Mouse (Mus musculus) midbrain, embryonic 13.5 days (tissue): ENCODE measurements at regions not wholly inside any gene's neighbourhood (a gene's known extent, or its start where the extent isn't known, plus 50 kb on each side); places are given as distances from the start of the nearest gene placed in this dataset.

Source experiments
- ATAC-seq: fragments of 200-750 bp; cut with Nextera tagmentation; 2 replicates; pipeline ENCODE4 v1.8.0; 2017; ENCODE audit warnings: mild to moderate bottlenecking, moderate TSS enrichment, moderate library complexity
- H3K27ac ChIP-seq: fragments of 300-500 bp; sonication (generic); 2 replicates; pipeline ENCODE4 v1.5.1; 2015; ENCODE audit warnings: inconsistent platforms, mild to moderate bottlenecking, moderate library complexity
- H3K27me3 ChIP-seq: fragments of 300-500 bp; sonication (generic); 2 replicates; pipeline ENCODE4 v1.6.1; 2015; ENCODE audit warnings: mild to moderate bottlenecking, inconsistent platforms
- H3K36me3 ChIP-seq: fragments of 300-500 bp; sonication (generic); 2 replicates; pipeline ENCODE4 v1.6.1; 2015; ENCODE audit warnings: mild to moderate bottlenecking, inconsistent platforms
- H3K4me1 ChIP-seq: fragments of 300-500 bp; sonication (generic); replicated peaks from 2 replicates; pipeline ENCODE4 v1.6.1; 2015; ENCODE audit warnings: inconsistent platforms
- H3K4me2 ChIP-seq: fragments of 300-500 bp; sonication (generic); replicated peaks from 2 replicates; pipeline ENCODE4 v1.6.1; 2015; ENCODE audit warnings: moderate library complexity, mild to moderate bottlenecking, inconsistent platforms
- H3K4me3 ChIP-seq: fragments of 300-500 bp; sonication (generic); replicated peaks from 2 replicates; pipeline ENCODE4 v1.5.1; 2015; ENCODE audit warnings: mild to moderate bottlenecking, inconsistent platforms
- H3K9ac ChIP-seq: fragments of 300-500 bp; sonication (generic); replicated peaks from 2 replicates; pipeline ENCODE4 v1.6.1; 2015; ENCODE audit warnings: mild to moderate bottlenecking, inconsistent platforms
- H3K9me3 ChIP-seq: fragments of 300-500 bp; sonication (generic); 2 replicates; pipeline ENCODE4 v1.6.1; 2016; ENCODE audit warnings: mild to moderate bottlenecking, inconsistent platforms
- WGBS: fragments of 180-500 bp; shearing (Covaris S2); methylation state at CpG from one replicate; pipeline ENCODE4 v1.1.7; 2015; 5-methylcytosine and 5-hydroxymethylcytosine counted together

- Histone ChIP-seq H3K27me3 (no peaks in the 10 kb centered on the region), H3K9ac (no peak overlapping the region), H3K27ac (peak overlapping the region; percentile 58; the same call in 1 of the 2 replicates), H3K4me2 (no peak overlapping the region), H3K9me3 (no peaks in the 10 kb centered on the region), H3K4me1 (peaks cover 26% of the 10 kb centered on the region), H3K36me3 (no peaks in the 10 kb centered on the region), H3K4me3 (no peak overlapping the region)
- WGBS, result 14% methylated on average over 5 of the region's 5 CpGs
- peak; percentile 90 for ATAC-seq
Observed at GRCm38 (mm10) chr3:123810943-123811499, 120.4 kb upstream of the Ndst3 start.

- Histone ChIP-seq H3K4me3 (no peak overlapping the region), H3K9me3 (no peaks in the 10 kb centered on the region), H3K4me1 (no peaks in the 10 kb centered on the region), H3K27me3 (no peaks in the 10 kb centered on the region), H3K36me3 (no peaks in the 10 kb centered on the region), H3K4me2 (no peak overlapping the region), H3K9ac (no peak overlapping the region), H3K27ac (no peak overlapping the region)
- WGBS, result 82% methylated on average over 6 of the region's 6 CpGs
- ATAC-seq, result no peak
Observed at GRCm38 (mm10) chr3:123828790-123829189, 138.1 kb upstream of the Ndst3 start.

GRCm38 (mm10) chr3:123838385-123839170 lies 147.9 kb upstream of the Ndst3 start:
- Histone ChIP-seq H3K9ac (no peak overlapping the region), H3K27ac (no peak overlapping the region), H3K9me3 (no peaks in the 10 kb centered on the region), H3K4me2 (no peak overlapping the region), H3K4me3 (no peak overlapping the region), H3K4me1 (no peaks in the 10 kb centered on the region), H3K27me3 (no peaks in the 10 kb centered on the region), H3K36me3 (no peaks in the 10 kb centered on the region)
- 89% methylated on average over 10 of the region's 10 CpGs for WGBS
- no peak for ATAC-seq

- H3K9me3 ChIP-seq, result no peaks in the 10 kb centered on the region
- H3K27me3 ChIP-seq, result no peaks in the 10 kb centered on the region
- no peak overlapping the region for H3K4me3 ChIP-seq
- no peak for ATAC-seq
- H3K4me2 ChIP-seq, result no peak overlapping the region
- H3K36me3 ChIP-seq, result no peaks in the 10 kb centered on the region
- no peak overlapping the region for H3K27ac ChIP-seq
- H3K9ac ChIP-seq, result no peak overlapping the region
- WGBS, result 89% methylated on average over 1 of the region's 1 CpGs
- no peaks in the 10 kb centered on the region for H3K4me1 ChIP-seq
Observed at GRCm38 (mm10) chr3:123846554-123846953, 155.9 kb upstream of the Ndst3 start.

GRCm38 (mm10) chr3:123848663-123849062 lies 158.0 kb upstream of the Ndst3 start:
- no peak for ATAC-seq
- WGBS, result 90% methylated on average over 2 of the region's 2 CpGs
- H3K9me3 ChIP-seq, result no peaks in the 10 kb centered on the region

GRCm38 (mm10) chr3:123852889-123853288 lies 162.2 kb upstream of the Ndst3 start:
- WGBS, result 86% methylated on average over 3 of the region's 3 CpGs
- H3K4me3 ChIP-seq, result no peak overlapping the region
- H3K4me2 ChIP-seq, result no peak overlapping the region
- no peaks in the 10 kb centered on the region for H3K9me3 ChIP-seq
- H3K27ac ChIP-seq, result no peak overlapping the region
- no peak overlapping the region for H3K9ac ChIP-seq
- no peaks in the 10 kb centered on the region for H3K27me3 ChIP-seq
- no peaks in the 10 kb centered on the region for H3K4me1 ChIP-seq
- ATAC-seq, result no peak
- H3K36me3 ChIP-seq, result no peaks in the 10 kb centered on the region

More at GRCm38 (mm10) chr3:123848663-123849062, 158.0 kb upstream of the Ndst3 start:
- Histone ChIP-seq H3K4me1 (no peaks in the 10 kb centered on the region), H3K27ac (no peak overlapping the region), H3K4me2 (no peak overlapping the region), H3K36me3 (no peaks in the 10 kb centered on the region), H3K27me3 (no peaks in the 10 kb centered on the region), H3K4me3 (no peak overlapping the region), H3K9ac (no peak overlapping the region)

GRCm38 (mm10) chr3:123873709-123874108 lies 183.1 kb upstream of the Ndst3 start:
- no peak overlapping the region for H3K4me3 ChIP-seq
- H3K9ac ChIP-seq, result no peak overlapping the region
- ATAC-seq, result no peak
- no peak overlapping the region for H3K4me2 ChIP-seq
- H3K27ac ChIP-seq, result no peak overlapping the region
- no peaks in the 10 kb centered on the region for H3K27me3 ChIP-seq
- WGBS, result 96% methylated on average over 2 of the region's 2 CpGs
- no peaks in the 10 kb centered on the region for H3K36me3 ChIP-seq
- H3K4me1 ChIP-seq, result no peaks in the 10 kb centered on the region
- no peaks in the 10 kb centered on the region for H3K9me3 ChIP-seq

GRCm38 (mm10) chr3:123893691-123894090 lies 203.0 kb upstream of the Ndst3 start:
- H3K36me3 ChIP-seq, result no peaks in the 10 kb centered on the region
- 0 out of 2 replicates have a peak overlapping the region, but pooled peaks have one; percentile 21 for H3K27ac ChIP-seq
- H3K27me3 ChIP-seq, result no peaks in the 10 kb centered on the region
- 14% methylated on average over 3 of the region's 3 CpGs for WGBS
- no peak for ATAC-seq
- peaks cover 8% of the 10 kb centered on the region for H3K4me1 ChIP-seq
- H3K4me3 ChIP-seq, result no peak overlapping the region
- H3K9ac ChIP-seq, result peak overlapping the region; percentile 39; the same call in 1 of the 2 replicates
- H3K4me2 ChIP-seq, result no peak overlapping the region
- H3K9me3 ChIP-seq, result no peaks in the 10 kb centered on the region

GRCm38 (mm10) chr3:123905928-123906721 lies 215.5 kb upstream of the Ndst3 start:
- 16% methylated on average over 9 of the region's 9 CpGs for WGBS
- Histone ChIP-seq H3K9ac (no peak overlapping the region), H3K4me3 (no peak overlapping the region), H3K36me3 (no peaks in the 10 kb centered on the region), H3K27me3 (no peaks in the 10 kb centered on the region), H3K9me3 (no peaks in the 10 kb centered on the region), H3K4me1 (peaks cover 9% of the 10 kb centered on the region), H3K4me2 (peak overlapping the region; percentile 15; the same call in 1 of the 2 replicates), H3K27ac (peak overlapping the region; percentile 47; the same call in 1 of the 2 replicates)
- ATAC-seq, result peak; percentile 83

GRCm38 (mm10) chr3:123918140-123918539 lies 227.5 kb upstream of the Ndst3 start:
- Histone ChIP-seq H3K4me1 (no peaks in the 10 kb centered on the region), H3K36me3 (no peaks in the 10 kb centered on the region), H3K4me3 (no peak overlapping the region), H3K4me2 (no peak overlapping the region), H3K9me3 (no peaks in the 10 kb centered on the region), H3K9ac (no peak overlapping the region), H3K27me3 (no peaks in the 10 kb centered on the region), H3K27ac (no peak overlapping the region)
- WGBS, result 70% methylated on average over 3 of the region's 3 CpGs
- 0 out of 2 replicates have a peak, but pooled peaks have one; percentile 43 for ATAC-seq

- no peaks in the 10 kb centered on the region for H3K27me3 ChIP-seq
- no peak overlapping the region for H3K9ac ChIP-seq
- H3K4me2 ChIP-seq, result no peak overlapping the region
- no peaks in the 10 kb centered on the region for H3K9me3 ChIP-seq
- H3K27ac ChIP-seq, result no peak overlapping the region
- ATAC-seq, result no peak
- H3K36me3 ChIP-seq, result no peaks in the 10 kb centered on the region
- no peaks in the 10 kb centered on the region for H3K4me1 ChIP-seq
- H3K4me3 ChIP-seq, result no peak overlapping the region
- 83% methylated on average over 6 of the region's 6 CpGs for WGBS
Observed at GRCm38 (mm10) chr3:123952121-123952520, 261.5 kb upstream of the Ndst3 start.

GRCm38 (mm10) chr3:123967373-123967772 lies 276.7 kb upstream of the Ndst3 start:
- no peaks in the 10 kb centered on the region for H3K27me3 ChIP-seq
- no peak overlapping the region for H3K9ac ChIP-seq
- H3K27ac ChIP-seq, result no peak overlapping the region
- no peaks in the 10 kb centered on the region for H3K4me1 ChIP-seq
- H3K36me3 ChIP-seq, result no peaks in the 10 kb centered on the region
- ATAC-seq, result no peak
- no peak overlapping the region for H3K4me3 ChIP-seq
- H3K9me3 ChIP-seq, result no peaks in the 10 kb centered on the region
- WGBS, result 91% methylated on average over 3 of the region's 3 CpGs
- H3K4me2 ChIP-seq, result no peak overlapping the region
